Mouse (Mus musculus) layer of hippocampus, adult 2 months (tissue): ENCODE data around the gene Id1. TPM values are rescaled to one million over a fixed set of nuclear protein-coding genes. Genes with fewer than 3 reads are reported as not detected.

Experiments used
- DNase-seq, 2 experiments: peaks; one replicate each; pipeline ENCODE4 v3.0.0; 2022; ENCODE audit warnings: low spot score in 2 of 2
- H3K27ac ChIP-seq: fragments of 200-600 bp; 2 replicates; pipeline ENCODE4 v1.8.1; 2022
- H3K4me3 ChIP-seq: fragments of 200-600 bp; 2 replicates; pipeline ENCODE4 v1.8.1; 2022; ENCODE audit warnings: mild to moderate bottlenecking
- CTCF ChIP-seq: fragments of 200-600 bp; conservative IDR thresholded peaks from 2 replicates; pipeline ENCODE4 v1.8.1; 2022; ENCODE audit warnings: antibody characterized with exemption, mild to moderate bottlenecking, moderate library complexity
- long read RNA-seq, 2 experiments: library from polyadenylated mRNA; stranded (forward); transcript quantifications; one replicate each; pipeline ENCODE4 v2.0.0; 2021; ENCODE audit warnings: borderline mapping rate in 2 of 2
- total RNA-seq, 2 experiments: library from RNA; stranded (reverse); gene quantifications; 2 replicates each; pipeline ENCODE4 v1.2.3; 2021

The Id1 gene
- 10 to 100 TPM; 23.5 to 25.4 TPM for total RNA-seq
- long read RNA-seq, experiment 1, partial matches to known transcripts: 0 of 3 reads
- long read RNA-seq, experiment 1, other reads (novel, unspliced or antisense): 0 of 3 reads
- long read RNA-seq, experiment 2, transcript Id1-201 (2 exons, 934 nt): major isoform, 8 of 10 reads
- long read RNA-seq, experiment 2, partial matches to known transcripts: 0 of 10 reads
- long read RNA-seq, experiment 2, other reads (novel, unspliced or antisense): 0 of 10 reads

DNA sequence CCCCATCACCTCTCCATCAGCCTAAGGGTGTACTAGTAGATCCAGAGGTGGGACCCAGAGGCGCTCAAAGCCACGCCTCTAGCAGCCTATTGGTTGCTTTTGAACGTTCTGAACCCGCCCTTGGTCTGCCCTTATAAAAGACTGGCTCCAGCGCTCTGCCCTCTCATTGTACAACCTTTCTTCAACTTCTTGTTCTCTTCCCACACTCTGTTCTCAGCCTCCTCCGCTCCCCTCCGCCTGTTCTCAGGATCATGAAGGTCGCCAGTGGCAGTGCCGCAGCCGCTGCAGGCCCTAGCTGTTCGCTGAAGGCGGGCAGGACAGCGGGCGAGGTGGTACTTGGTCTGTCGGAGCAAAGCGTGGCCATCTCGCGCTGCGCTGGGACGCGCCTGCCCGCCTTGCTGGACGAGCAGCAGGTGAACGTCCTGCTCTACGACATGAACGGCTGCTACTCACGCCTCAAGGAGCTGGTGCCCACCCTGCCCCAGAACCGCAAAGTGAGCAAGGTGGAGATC, at the start of gene Id1:
Gene Id1 (plus strand): TSS at position 162 of the 512 bp plus-strand sequence.
- Histone ChIP-seq H3K4me3 (peak within 1 kb of the TSS; percentile 60), H3K27ac (peak within 1 kb of the TSS; percentile 82)
- peak in 1 of 2 experiments; percentile 27 for DNase-seq
- no peak for TF ChIP-seq CTCF

DNA sequence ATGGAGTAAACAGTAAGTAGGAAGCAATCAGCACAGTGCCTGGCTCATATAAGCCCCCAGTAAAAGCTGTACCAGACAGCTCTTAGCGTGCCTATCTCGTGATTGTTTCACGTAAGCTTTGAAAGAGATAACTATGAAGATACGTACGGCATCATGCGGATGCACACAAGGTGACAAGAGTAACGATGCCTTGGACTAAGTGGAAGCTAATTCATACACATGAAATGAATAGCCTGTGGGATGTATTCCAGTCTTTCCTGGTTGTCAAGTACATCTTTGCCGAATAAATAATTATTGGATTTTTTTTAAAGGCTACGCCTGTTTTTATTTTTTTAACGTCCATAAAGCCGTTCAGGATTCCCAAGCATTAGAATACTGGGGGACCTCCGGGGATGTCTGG, 49.7 kb upstream of the Id1 start:
- DNase-seq: no peak
- no peak for TF ChIP-seq CTCF
- peak overlapping the region; percentile 48 for H3K4me3 ChIP-seq
- peak overlapping the region; percentile 88 for H3K27ac ChIP-seq

DNA sequence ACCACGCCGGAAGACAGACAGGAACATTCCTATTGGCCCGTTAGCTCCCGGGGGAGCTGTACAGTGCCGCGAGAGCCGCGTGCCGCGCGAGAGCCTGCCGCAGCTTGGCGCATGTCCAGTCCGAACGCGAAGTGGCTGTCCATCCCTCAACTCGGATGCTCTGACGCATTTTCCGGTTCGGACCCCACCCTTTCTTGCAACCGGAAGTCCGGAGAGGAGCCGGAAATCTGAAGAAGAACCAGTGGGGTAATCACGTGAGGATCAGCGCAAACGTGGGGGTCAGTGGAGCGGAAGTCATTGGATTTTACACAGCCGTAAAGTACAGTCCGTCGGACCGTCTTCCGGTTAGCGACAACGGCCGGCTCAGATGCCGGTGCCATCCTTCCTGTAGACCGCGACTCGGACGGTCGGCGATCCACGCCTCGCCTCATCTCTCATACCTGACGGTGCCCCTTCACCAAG, 49.2 kb upstream of the Id1 start, which contains the start of gene Mcts2:
Gene Mcts2 (plus strand): TSS at position 230 of the 462 bp plus-strand sequence.
- Histone ChIP-seq H3K27ac (peak within 1 kb of the TSS; percentile 88), H3K4me3 (peak within 1 kb of the TSS; percentile 54)
- TF ChIP-seq CTCF: no peak
- peak; percentile 94 for DNase-seq

DNA sequence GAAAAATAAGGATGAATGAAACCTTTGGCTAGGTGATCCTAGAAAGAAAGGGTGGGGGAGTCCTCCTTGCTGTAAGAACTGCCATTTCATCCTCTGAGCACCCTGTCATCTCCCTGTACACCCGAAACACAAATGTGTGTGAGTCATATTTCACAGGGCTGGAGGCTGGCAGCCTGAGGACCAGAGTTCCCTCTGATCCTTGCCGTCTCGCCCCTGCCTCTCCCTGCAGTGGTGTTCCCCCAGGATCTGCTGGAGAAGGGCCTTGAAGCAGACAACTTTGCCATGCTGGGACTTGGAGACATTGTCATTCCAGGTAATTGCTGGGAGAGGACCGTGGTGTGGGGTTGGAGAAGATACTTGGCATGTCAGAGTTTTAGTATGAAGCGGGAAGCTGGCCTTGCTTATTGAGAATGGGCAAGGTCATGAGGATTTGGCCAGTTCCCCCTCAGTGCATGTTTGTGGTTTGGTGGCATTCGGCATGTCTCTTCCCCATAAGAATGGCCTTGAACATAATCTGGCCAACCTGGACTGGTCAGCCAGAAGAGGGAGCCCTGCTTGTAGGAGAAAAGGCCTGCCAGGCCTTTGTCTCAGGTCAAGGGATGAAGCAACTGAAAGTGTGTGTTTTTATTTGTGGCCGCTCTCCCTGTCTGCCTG, 44.4 kb upstream of the Id1 start:
- peak; percentile 58 for TF ChIP-seq CTCF
- no peak overlapping the region for H3K27ac ChIP-seq

DNA sequence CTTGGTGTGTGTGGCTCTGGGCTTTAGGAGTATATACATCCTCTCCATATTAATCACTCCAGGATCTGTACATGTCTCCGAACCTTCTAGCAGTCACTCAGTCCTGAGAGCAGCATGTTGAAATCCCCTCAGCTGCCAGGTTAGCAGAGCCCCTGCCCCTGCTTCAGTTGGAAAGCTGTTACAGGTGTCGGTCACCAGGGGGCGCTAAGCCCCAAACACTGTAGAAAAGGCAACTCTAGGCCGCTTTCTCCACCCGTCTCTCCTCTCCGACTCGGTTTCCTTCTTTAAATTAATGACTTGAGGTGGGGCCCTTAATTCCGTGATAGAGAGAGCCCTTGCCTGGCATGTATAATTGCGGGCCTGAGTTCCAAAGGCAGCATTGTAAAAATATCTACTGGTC, 42.8 kb upstream of the Id1 start:
- Histone ChIP-seq H3K4me3 (peak overlapping the region; percentile 40), H3K27ac (peak overlapping the region; percentile 78)
- peak in 1 of 2 experiments; percentile 70 for DNase-seq
- peak; percentile 98 for TF ChIP-seq CTCF

More for the DNA sequence above, 44.4 kb upstream of the Id1 start:
- DNase-seq: no peak
- H3K4me3 ChIP-seq: no peak overlapping the region

DNA sequence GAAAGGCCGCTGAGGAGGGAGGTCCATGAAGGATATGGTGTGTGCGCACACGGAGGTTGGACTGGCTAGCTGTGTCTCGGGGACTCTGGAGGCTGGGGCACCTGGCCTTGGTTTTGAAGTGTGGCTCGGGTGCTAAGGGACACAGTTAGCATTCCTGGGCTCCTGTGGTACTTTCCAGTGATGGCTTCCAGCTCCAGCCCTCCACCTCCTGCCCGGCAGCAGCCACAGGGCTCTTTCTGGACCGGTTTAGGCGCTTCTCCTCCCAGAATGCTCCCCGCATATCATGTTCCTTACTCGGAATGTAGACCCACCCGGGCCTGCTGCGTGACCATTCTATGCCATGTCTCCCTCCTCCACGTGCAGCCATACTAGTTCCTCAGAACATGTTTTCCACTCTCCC, 42.3 kb upstream of the Id1 start:
- Histone ChIP-seq H3K4me3 (peak overlapping the region; percentile 40), H3K27ac (peak overlapping the region; percentile 78)
- no peak for DNase-seq
- TF ChIP-seq CTCF: no peak

DNA sequence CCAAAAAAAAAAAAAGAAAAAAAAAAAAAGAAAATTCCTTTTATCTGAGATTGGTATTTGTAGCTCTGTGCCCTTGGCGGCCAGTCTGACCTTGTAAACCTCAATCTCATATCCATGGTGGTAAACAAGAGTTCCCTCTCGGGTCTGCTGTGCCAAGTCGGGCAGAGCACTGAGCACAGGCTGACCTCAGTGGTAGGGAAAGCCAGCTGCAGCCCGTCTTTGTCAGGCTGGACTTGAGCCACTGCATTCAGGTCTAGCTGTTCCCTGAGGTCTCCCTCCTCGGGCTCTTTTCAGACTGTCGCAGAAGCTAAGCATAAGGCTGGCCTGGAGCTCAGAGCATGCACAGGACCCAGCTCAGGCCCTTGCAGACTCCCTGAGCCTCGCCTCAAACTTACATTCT, 41.3 kb upstream of the Id1 start:
- no peak for DNase-seq
- TF ChIP-seq CTCF: no peak
- Histone ChIP-seq H3K4me3 (no peak overlapping the region), H3K27ac (no peak overlapping the region)

DNA sequence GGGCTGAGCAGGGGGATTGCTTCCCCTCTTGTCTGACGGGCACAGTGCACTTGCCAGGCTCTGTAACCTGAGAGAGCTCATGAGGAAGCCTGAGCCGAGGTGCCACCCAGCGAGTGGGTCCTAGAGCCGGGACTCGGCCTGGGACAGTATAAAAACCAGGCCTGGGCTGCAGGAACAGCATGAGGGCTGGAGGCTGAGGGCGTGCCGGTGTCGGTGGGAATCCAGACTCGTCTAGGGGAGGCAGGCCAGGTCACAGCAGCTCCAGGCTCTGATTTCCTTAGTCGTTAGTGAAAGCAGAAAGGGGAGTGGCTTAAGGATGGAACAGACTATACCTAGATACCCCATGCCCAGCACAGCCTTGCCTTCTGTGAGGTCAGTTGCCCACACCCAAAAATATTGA, 40.0 kb upstream of the Id1 start:
- H3K4me3 ChIP-seq: no peak overlapping the region
- peak overlapping the region; percentile 93 for H3K27ac ChIP-seq
- no peak for TF ChIP-seq CTCF
- no peak for DNase-seq

DNA sequence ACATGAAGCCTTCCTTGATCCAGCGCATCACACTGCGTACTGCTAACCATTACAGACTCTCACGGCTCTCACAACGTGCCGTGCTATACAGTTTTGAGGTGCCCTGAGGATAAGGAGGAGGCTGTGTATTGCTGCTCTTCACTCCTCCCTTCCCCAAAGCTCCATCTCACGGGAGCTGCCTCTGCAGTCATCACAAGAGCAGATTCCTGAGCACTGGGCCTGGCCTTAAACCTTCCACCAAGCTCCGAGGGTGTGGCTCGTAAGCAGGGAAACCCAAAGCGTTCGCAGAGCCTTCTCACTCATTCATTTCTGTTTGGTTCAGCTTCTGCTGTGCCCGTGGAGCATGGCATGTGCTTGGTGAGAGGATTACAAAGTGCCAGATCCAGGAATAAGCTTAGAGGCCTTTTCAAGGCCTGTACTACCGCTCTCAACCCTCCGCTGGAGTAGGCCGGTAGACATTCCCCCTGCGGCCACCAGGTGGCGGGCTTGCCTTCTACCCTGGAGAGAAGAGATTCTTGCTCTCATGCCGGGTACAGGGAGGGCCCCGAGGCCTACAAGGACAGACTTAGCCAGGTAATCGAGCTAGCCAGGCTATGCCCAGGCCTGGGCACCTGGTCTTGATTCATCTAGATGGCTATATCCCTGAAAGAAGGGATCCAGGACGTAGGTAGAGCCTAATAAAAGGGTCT, 39.4 kb upstream of the Id1 start:
- DNase-seq: peak; percentile 91 to 98
- Histone ChIP-seq H3K27ac (peak overlapping the region; percentile 93), H3K4me3 (no peak overlapping the region)
- peak; percentile 100; the same call in 1 of the 2 replicates for TF ChIP-seq CTCF

DNA sequence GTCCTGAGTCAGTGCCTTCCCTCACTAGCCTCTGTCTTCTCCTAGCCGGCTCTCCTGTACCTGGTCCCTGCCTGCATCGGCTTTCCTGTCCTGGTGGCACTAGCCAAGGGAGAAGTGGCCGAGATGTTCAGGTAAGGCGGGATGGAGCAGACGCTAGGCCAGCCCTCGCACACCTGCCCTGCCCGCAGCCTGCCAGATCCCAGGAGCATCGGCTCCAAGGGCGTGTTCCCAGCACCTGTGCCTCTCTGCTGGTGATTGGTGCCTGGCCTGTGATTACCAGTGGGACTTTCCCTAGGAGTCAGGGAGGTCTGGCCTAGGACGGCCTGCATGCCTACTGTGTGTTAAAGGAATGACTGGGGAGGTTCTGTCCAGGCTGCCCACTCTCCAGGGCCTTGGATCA, 35.9 kb upstream of the Id1 start:
- no peak overlapping the region for H3K4me3 ChIP-seq
- DNase-seq: no peak
- no peak for TF ChIP-seq CTCF
- no peak overlapping the region for H3K27ac ChIP-seq

DNA sequence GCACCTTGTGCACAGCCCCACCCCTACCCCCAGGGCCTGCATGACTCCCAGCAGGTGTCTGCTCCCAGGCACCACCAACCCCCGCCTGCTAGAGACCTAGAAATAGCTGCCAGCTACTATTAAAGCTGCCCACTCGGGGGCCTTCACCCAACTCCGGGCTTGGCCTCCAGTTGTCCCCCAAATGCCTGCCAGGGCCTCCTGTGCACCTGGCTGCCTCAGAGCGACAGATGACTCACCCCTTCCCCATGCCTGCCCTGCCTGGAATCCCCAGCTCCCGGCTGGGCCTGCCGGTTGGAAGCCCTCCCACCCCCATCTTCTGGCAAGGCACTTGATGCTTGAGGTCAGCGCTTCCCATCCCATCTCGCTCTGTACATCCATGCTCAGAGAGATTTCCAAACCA, 35.3 kb upstream of the Id1 start:
- TF ChIP-seq CTCF: no peak
- Histone ChIP-seq H3K27ac (no peak overlapping the region), H3K4me3 (no peak overlapping the region)
- DNase-seq: no peak

DNA sequence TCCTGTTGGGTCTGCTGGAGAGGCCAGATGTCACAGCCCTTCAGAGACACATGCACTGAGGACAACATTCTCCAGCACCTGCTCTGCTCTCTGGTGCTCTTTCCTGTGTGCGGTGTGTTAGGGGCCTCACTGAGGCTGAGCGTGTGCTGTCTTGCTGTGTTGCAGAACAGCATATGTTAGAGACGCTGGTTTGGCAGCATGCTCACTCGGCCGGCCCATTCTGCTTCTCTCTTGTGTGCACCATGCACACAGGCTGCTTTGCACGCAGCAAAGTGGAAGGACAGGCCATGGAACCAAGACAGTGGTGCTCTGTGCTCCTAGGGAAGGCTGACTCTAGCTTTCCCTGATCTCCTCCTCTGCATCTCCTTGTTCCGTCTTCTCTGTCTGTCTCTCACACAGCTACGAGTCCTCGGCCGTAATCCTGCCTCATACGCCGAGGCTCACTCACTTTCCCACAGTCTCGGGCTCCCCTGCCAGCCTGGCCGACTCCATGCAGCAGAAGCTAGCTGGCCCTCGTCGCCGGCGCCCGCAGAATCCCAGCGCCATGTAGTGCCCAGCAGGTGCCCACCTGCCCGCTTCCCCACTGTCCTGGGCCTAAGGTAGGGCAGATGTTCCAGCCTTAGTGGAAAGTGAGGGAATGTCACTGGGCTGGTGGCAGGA, 32.3 kb upstream of the Id1 start:
- TF ChIP-seq CTCF: no peak
- H3K27ac ChIP-seq: no peak overlapping the region
- H3K4me3 ChIP-seq: no peak overlapping the region
- DNase-seq: no peak

DNA sequence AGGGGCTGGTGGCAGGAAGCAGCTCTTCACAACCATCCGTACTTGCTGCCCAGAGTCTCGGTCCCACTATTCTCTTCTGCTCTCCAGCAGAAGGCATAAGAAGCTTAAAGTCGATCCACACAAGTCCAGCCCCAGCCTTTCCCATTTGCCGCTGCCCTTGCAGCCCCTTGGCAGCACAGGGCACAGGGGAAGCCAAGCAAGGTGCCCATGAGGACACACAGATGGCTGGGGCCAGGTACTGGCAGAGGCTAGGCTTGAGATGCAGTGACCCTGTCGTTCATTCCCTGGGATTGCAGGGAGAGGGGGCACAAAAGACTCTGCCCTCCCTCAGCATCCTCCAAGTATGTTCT, 31.8 kb upstream of the Id1 start:
- no peak for DNase-seq
- TF ChIP-seq CTCF: no peak
- Histone ChIP-seq H3K27ac (no peak overlapping the region), H3K4me3 (no peak overlapping the region)
